Mouse (Mus musculus): ENCODE measurements around the gene Mapkapk5.
A peak's percentile ranks its signal among the peaks of the same experiment; 100 is the strongest.
"Not testable (repeated sequence)": the region's sequence is repeated elsewhere in the genome, so short reads cannot be mapped to it uniquely, and the experiment has no call there.

Mapkapk5 gene

DNA sequence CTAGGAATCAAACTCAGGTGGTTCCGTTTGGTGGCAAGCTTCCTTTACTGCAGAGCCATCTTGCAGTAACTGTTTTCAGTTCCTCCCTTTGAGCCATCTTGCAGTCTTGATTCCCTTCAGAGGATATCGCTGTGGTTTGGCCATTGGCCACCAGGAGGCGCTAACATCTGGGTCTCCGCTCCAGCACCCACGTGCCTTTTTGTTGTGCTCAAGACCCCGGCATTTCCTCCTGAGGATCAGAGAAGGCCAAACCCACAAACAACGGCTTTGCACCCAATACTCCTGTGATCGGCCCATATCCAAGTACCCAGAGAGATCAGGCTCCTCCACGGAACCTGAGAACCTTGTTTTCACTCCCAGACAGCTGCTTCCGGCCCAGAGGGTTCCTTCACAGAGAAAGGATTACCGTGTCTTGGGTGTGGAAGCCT lies 18.8 kb upstream of the Mapkapk5 start:
- peak; percentile 95 for DNase-seq (ENCODE audit: low spot score)

DNA sequence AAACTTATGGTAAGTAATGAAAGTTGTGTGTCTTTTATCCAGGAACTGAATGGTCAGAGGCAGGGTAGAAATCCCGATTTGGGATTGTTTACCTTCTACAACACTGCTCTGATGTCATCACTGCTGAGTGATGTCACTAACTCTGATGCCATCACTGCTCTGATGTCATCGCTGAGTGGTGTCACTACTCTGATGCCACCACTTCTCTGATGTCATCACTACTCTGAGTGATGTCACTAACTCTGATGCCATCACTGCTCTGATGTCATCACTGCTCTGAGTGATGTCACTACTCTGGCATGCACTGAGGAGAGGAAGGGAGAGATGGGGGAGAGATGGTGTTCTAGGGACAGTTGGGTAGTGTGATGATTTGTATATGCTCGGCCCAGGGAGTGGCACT lies 16.7 kb upstream of the Mapkapk5 start:
- DNase-seq (ENCODE audit: low spot score): no peak

DNA sequence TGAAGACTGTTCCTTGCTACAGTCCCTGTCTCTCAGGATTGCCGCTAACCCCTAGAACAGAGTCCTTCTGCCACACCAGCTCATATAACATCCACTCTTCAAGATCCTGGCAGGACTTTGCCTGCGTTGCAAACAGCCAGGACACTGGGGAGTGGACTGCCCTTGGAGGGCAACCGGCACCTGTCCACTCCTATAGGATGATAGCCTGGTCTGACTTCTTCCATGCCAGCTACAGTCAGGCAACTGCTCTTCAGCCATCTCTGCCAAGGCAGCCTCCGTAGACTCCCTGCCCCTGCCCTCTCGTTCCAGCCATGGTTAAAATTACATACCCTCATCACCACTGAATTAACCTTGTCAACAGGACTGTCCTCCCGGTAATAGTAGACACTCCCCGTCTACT lies 3.5 kb upstream of the Mapkapk5 start:
- DNase-seq (ENCODE audit: low spot score): no peak

DNA sequence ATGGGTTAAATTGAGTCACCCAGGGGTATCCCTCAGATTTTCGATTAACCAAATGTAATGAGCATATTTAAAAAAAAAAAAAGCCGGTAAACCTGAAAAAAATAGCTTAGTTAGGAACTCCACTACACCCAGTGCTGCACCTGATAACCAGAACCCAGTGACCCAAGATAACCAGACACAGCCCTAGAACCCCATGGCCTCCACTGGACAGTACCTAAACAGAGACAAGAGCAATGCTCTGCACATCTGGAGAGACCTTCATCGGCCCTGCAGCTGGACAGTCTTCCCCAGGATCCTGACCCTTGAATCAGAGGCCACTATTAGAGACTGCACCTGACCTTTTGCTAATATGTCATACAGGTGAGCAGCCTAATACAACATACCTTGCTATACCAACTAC lies 1.4 kb upstream of the Mapkapk5 start:
- DNase-seq (ENCODE audit: low spot score): no peak

DNA sequence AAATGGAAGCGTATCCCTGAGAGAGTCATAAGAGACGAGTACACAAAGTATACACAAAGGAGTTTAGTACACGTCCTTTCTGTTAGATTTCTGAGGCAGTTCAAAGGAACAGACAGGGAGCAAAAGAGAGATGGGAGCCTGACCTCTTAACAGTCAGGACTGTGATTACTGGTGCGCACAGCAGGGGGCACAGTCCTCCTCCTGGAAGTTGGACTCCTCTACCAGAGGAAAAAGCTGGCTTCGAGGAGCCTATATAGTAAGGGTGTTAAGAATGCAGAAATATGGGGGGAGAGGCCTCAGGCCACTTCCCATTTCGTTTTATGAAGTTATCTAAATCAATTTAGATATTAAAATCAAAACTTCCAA lies 808 bp upstream of the Mapkapk5 start:
- DNase-seq (ENCODE audit: low spot score): peak; percentile 79

DNA sequence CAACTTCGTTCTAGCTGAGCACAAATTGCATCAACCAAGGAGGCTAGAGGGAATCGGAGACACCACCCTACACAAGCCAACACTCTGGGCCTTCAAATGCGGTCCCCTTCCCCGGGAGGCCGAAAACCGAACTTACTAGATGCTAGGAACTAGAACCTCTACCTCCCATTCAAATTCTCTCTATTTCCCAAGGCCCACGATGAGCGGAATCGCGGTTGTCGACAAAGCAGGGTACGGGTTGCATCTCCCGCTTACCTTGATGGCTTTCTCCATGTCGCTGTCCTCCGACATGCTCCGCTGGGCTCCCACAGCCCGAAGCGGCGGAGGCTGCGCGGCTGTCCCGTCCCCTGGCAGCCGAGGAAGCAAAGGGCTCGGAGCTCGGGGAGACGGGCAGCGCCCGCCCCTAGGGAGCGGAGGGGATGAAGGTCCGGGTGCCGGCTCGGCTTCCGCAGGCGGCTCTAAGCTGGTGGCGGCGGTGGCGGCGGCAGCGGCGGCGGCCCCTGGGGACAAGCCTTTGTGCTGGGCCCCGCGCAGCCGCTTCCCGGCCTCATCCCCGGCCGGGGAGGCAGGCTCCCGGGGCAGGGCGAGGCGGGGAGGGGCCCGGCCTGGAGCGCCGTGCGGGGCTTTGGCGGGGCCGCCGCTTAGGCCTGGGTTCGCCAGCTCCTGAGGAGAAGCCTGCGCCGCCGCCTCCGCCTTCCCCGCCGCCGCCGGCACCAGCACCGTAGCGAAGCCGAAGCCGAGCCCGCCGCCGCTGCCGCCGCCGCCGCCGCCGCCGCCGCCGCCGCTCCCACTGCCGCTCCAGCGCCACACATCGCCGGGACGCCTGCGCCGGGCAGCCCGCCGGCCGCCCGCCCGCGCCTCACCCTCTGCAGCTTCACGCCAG lies 554 bp downstream of the Mapkapk5 start, which contains the start of the genes Adam1a and Gm42878:
TSS of gene Adam1a (minus strand) at position 573 of the 883 bp plus-strand sequence.
TSS of gene Gm42878 (minus strand) at position 573 of the 883 bp plus-strand sequence.
- DNase-seq (ENCODE audit: low spot score): peak; percentile 71

DNA sequence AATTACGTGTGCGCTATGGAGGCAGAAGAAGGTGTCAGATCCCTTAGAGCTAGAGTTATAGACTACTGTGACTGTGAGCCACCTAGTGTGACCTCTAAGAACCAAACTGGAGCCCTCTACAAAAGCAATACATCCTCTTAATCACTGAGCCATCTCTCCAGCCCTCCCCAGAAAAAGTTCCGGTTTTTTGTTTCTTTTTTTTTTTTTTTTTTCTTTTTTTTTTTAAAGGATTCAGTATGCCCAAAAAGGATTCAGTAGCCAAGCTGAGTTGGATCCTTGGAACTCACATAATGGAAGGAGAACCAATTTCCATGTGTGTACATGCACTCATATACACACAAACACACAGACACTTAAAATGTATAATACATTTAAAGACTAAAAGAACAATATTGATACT lies 2.3 kb downstream of the Mapkapk5 start:
- DNase-seq (ENCODE audit: low spot score): no peak

DNA sequence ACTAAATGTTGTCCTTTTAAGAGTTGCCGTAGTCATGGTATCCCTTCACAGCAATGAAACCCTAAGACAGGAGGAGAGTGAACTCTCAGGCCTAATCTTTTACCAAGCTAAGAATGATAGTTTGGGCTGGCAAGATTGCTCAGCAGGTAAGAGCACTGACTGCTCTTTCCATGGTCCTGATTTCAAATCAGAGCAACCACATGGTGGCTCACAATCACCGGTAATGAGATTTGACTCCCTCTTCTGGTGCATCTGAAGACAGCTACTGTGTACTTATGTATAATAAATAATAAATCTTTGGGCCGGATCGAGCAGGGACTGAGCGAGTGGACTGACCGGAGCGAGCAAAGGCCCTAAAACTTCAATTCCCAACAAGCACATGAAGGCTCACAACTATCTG lies 4.5 kb downstream of the Mapkapk5 start:
- DNase-seq (ENCODE audit: low spot score): no peak

DNA sequence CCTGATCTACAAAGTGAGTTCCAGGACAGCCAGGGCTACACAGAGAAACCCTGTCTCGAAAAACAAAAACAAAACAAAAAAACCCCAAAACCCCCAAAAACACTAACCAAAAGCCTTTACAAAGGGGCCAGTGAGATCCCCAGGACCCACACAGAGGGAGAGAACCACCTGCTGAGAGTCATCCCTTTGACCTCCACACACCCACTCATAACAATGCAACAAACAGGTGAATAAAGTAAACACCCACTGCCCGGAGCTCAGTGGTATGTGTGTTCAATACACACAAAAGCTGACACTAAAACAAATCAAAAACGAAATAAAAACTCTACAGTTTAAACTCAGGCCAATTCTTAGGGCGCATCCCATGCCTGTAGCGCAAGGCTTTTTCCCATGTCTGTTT lies 5.6 kb downstream of the Mapkapk5 start:
- no peak for DNase-seq (ENCODE audit: low spot score)

DNA sequence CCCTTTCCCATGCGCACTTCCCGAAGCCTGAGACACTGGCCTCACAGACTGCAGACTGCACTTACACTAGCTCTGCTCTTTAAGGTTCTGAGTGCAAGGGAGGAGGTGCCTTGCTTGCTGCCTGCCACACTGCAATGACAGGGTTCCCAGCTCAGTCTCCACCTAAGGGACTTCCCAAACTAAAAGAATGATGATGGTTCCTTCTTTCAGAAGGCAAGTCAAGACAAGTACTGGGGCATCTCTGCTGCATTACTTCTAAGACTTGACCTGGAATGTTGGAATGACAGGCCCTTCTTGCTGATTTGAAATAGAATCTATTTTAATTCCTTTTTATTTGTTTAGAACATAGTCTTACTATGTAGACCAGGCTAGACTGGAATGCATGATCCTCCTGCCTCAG lies 8.1 kb downstream of the Mapkapk5 start:
- no peak for DNase-seq (ENCODE audit: low spot score)

DNA sequence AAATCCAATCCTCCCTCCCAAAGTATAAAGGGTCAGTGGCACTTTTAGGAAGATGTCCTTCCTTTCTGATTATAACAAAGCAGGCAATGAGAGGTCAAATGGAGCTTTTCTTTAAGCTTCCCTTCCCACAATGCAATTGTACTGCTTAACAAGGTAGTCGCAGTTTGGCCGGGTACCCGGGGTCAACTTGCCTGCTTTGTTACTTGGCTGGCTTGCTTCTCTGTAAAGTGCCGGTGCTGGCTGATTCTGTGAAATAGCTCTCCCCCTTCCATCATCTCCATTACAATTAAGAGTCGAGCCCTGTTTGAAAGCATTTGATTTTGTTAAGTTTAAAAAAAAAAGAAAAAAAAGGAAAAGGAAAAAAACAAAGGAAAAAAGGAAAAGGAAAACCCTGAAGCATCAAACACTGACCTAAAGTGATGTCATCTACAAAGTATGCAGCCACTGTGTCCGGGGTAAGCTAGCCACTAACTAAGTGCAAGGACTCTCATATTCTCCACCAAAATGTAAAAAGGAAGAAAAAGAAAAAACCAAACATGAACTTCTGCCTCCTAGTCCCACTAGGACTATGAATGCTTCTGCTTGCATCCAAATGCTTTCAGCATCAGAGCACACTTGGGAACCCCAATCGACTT lies 8.7 kb downstream of the Mapkapk5 start:
- no peak for DNase-seq (ENCODE audit: low spot score)

DNA sequence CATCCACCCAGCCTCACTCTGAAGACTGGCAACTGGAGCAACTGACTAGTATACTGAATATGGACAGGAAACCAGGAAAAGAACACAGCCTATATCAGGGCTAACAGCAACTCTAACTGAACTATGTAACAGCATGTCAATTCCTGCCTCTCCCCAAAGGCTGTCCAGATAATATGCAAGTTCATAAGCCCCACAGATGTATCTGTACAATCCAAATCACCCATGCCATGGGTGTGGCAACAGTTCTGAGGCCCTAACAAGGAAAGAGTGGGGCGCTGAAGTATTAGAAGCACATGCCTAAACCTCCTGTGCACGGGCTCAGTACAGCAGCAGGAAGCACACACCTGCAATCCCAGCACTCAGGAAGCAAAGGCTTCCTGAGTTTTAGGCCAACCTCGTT lies 10.6 kb downstream of the Mapkapk5 start:
- DNase-seq (ENCODE audit: low spot score): no peak

DNA sequence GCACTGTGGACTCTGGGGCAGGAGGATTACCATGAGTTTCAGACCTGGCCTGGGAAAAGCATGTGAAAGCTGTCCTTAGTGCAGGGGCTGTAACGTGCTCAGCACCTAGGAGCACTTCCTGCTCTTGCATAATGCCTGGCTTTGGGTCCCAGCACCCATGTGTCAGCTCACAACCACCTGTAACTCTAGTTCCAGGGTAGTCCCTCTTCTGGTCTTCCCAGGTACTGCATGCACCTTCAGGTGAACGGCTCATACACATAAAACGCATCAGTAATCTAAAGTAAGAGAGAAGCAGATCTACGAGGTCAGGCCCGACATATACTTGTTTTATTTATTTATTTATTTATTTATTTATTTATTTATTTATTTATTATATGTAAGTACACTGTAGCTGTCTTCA lies 11.2 kb downstream of the Mapkapk5 start:
- DNase-seq (ENCODE audit: low spot score): no peak

DNA sequence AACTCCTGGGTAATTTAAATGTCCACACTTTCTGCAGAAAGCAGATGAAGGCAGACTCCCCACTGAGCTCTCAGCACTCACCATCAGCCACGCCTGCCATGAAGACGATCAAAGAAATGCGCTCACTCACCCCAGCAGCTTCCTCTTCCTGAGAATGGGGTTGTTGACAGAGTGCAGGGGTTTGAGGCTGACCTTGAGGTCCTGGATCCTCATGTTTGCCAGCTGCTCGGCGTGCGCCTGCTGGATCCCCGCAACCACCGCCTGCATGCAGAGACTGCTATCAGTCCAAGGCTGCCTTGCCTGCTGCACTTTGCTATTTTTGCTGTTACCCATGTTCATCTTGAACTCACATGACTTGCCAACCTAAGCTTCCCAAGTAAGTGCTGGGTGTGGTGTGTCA lies 18.7 kb downstream of the Mapkapk5 start:
- DNase-seq (ENCODE audit: low spot score): no peak

DNA sequence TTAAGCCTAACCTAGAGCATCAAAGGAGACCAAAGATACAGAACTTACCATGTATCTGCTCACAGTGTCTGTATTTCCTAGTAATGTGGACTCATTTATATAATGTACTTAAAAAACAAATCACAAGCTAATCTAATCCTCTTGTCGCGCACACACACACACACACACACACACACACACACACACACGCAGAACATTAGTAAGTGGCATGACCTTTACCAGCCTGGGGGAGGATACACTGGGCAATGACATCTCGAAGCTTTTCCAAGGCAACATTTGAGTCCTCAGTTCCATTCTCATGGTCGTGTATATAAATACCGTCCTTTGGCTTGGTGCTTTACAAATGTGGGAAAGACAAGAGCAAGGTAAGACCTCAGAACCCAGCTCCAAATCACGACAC lies 19.2 kb downstream of the Mapkapk5 start:
- DNase-seq (ENCODE audit: low spot score): no peak

DNA sequence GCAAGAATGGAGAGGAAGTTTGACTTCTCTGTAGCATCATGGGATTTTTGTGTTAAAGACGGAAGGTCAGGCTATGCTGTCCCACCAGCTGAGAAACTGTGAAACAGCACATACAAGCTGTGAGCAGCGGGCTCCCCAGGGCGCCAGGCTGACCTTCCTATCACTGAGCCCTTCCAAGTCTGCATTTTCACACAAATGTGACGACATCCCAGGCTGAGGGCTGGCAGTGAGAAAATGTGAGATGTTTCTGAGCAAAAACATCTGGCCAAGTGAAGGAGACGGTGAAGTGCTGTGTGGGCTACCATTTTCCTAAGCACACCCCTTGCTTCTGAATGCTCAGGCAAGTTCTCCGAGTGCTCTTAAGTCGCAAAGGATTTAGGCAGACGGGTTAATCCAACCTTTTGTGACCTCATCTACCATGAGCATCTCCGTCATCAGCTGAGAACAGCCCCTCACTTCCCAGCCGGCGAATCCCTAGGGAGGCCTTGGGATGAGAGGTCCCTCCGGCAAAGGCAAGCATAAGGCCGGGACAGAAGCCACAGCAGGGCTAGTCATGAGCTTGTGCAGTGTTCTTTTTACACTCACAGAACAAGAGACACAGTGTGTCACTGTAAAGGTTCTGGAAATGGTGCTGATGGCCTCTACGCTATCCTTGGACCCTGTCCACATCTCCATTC lies 19.8 kb downstream of the Mapkapk5 start:
- DNase-seq (ENCODE audit: low spot score): no peak

DNA sequence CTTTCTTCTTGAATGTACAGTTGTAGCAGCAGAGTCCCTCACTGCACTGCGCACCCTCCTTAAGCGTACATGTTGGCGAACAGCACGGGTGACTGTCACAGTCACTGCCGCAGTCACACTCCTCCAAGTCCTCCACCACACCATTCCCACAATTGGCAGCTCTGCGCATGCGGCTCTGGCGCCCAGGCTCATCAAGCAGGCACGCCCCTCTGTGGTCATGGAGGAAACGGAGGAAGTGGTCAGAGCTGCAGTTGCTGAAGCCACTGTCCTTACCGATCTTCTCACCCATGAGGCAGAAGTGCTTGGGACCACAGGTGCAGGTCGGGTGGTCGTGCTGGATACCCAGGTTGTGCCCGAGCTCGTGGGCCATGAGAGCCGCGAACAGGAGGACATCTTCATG lies 25.9 kb downstream of the Mapkapk5 start:
- not testable (repeated sequence) for DNase-seq (ENCODE audit: low spot score)

DNA sequence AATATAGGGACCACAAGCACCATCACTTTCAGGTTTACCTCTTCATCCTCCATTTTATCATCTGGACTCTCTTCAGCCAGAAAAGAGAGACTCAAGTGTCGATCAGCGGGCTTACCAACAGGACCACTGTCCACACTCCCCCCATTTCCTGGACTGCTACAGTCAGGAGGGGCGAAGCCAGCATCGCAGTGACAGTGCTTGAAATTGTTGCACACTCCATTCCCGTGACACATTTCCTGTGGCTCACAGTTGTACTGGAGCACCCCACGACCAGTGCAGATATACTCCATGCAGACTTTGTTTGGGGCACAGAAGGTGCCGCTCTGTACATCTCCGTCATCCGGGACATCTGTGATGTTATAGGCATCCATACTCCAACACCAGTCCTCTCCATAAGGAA lies 26.7 kb downstream of the Mapkapk5 start:
- no peak for DNase-seq (ENCODE audit: low spot score)

DNA sequence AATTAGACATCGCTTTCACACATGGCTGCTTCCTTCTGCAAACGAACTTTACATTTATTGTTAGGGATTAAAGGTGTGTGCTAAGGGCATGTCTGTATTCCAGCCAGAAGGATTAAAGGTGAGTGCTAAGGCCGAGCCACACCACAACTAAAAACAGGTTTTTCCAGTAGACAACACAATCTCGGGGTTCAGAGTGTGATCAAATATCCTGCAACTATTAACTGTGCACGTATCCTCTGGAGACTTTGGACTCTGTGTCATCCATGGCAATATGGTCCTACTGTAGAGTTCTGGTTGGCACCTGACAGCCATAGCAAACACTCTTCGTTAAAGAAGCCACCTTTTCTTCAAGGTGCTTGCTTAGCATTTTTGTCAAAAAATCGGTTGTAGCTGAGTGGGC lies 35.7 kb downstream of the Mapkapk5 start:
- no peak for DNase-seq (ENCODE audit: low spot score)

DNA sequence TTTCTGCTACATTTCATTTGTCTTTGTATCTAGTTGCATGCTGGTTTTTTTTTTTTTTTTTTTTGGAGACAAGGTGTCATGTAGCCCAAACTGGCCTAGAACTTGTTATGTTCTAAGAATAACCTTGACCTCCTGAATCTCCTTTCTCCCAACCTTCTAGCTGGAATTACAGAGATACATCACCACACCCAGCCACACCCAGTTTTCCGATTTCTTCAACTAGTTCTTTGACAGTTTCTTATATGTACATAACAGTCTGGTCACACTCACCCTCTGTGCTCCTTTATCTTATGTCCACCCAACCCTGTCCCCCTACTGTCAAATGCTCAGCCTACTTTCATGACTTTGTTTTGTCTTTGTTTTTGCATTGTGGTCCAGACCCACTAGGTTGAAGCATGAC lies 38.9 kb downstream of the Mapkapk5 start:
- no peak for DNase-seq (ENCODE audit: low spot score)

DNA sequence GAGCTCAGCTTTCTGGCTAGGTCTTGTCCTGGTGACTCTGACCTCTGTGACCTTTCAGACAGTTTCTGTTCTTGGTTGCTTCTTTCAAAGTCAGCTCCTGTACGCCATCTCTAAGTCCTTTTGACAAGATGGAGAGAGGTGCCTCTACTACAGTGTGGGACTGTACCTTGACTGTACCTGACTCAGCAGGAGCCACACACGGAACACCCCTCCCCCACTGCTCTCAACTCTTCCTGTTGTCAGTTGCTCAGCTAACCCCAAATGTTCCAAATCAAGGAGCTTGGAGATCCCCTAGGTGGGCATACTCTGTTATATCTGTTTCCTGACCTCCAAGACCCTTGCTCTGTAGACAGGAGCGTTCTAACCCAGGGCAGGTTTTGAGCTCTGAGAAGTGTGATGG lies 42.5 kb downstream of the Mapkapk5 start, which contains the start of gene Adam1b:
TSS of gene Adam1b (minus strand) at position 205 of the 400 bp plus-strand sequence.
- DNase-seq (ENCODE audit: low spot score): no peak

DNA sequence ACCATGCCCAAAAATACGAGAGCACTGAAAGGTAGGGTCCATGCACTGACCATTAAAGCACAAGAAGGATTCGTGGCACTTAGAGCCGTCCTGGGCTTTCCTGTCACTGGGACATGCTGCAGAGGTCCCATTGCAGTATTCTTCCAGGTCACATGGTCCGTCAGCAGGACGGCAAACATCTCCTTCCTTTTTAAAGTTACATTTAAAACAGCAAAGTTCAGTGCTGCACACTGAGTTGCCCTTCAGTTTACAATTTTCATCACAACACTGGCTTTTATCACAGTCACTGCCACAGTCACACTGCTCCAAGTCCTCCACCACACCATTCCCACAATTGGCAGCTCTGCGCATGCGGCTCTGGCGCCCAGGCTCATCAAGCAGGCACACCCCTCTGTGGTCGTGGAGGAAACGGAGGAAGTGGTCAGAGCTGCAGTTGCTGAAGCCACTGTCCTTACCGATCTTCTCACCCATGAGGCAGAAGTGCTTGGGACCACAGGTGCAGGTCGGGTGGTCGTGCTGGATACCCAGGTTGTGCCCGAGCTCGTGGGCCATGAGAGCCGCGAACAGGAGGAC lies 44.2 kb downstream of the Mapkapk5 start:
- not testable (repeated sequence) for DNase-seq (ENCODE audit: low spot score)

DNA sequence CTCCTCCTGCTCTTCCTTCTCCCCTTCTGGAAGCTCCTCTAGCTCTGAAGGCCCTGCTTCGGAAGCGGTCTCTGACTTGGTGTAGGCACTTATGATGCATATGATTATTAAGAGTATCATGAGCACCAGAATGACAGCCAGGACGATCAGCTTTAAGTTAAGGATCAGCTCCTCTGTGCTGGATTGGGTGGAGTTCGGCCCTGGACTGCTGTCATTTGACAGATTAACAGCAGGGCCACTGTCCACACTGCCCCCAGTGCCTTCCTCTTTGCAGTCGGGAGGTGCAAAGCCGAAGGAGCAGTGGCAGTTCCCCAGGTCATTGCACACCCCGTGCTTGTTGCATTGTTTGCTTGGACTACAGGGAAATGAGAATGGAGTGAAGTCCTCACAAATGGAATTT lies 45.0 kb downstream of the Mapkapk5 start:
- DNase-seq (ENCODE audit: low spot score): no peak
